Mouse (Mus musculus): ENCODE data around the gene Zmynd12. TPM values are rescaled to one million over a fixed set of nuclear protein-coding genes. Genes with fewer than 3 reads are reported as not detected.

Zmynd12 gene
- polyA plus RNA-seq, 1 experiment, result not detected

- no peak overlapping the region for H3K4me3 ChIP-seq (ENCODE audit: insufficient read depth, poor library complexity, severe bottlenecking)
- H3K27me3 ChIP-seq (ENCODE audit: control insufficient read depth, insufficient read depth, insufficient read length), result peaks cover 26% of the 10 kb centered on the region
- no peaks in the 10 kb centered on the region for H3K79me2 ChIP-seq (ENCODE audit: control insufficient read depth, insufficient read depth)
- H3K79me3 ChIP-seq (ENCODE audit: low read depth), result no peaks in the 10 kb centered on the region
- no peaks in the 10 kb centered on the region for H3K36me3 ChIP-seq (ENCODE audit: control insufficient read depth, insufficient read depth)
- H3ac ChIP-seq (ENCODE audit: control insufficient read depth, insufficient read length, low read depth), result no peak overlapping the region
- no peak for TF ChIP-seq MYOG (IDR thresholded peaks at IDR 0.05; ENCODE audit: control insufficient read depth, extremely low read depth, insufficient read length)
- no peak for TF ChIP-seq MAX (IDR thresholded peaks at IDR 0.05)
- TF ChIP-seq CEBPB (IDR thresholded peaks at IDR 0.05; ENCODE audit: low read depth), result no peak
- no peak for TF ChIP-seq FOSL1 (IDR thresholded peaks at IDR 0.05; ENCODE audit: insufficient read depth, low read length, poor library complexity, severe bottlenecking)
- no peak for TF ChIP-seq USF1 (IDR thresholded peaks at IDR 0.05; ENCODE audit: low read depth)
- TF ChIP-seq MYOD1 (IDR thresholded peaks at IDR 0.05; ENCODE audit: control insufficient read depth, insufficient read length, low read depth), result no peak
Observed at GRCm38 (mm10) chr4:119462457-119462856, 39.8 kb downstream of the Zmynd12 start.

DNA sequence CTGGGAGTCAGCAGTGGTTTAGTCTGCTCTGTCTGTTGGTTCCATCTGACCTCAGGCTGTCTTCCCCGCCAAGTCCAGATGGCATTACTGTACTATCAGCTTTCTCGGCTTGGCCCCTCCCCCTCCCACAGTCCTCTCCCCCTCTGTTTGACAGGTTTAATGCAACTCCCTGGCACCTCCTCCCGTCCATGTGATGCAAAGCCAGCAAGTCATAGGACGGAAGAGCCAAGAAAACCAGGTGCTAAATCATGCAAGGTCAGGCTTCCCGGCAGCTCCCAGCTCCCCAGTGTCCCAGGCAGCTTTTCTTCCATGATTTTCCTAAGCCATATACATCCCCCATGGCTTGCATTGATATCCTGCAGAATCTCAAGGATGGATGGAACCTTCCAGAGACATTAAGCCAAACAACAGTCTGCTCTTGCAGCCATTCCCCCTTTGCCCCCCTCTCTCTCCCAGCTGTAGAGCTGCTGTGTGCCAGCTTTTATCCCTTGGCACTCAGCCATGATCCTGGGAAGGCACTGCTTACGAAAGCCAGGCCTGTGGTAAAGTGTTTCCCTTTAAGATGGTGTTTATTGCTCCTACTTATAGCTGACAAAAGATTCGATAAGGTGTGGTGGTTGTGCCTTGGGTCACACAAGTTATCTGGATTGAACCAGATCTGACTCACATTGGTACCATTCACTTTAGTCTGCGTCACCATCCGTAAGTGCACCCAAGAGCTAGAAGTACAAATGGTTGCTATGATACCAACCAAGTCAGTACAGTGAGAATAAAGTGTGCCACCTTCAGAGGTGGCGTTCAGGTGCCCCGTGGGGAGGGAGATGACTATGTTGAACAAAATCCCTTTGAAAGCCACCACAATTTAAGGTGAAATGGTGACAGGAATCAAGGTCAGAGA is 40.5 kb downstream of the Zmynd12 start:
- Histone ChIP-seq H3K36me3 (ENCODE audit: control insufficient read depth, insufficient read depth) (no peaks in the 10 kb centered on the region), H3K79me3 (ENCODE audit: low read depth) (no peaks in the 10 kb centered on the region), H3K4me3 (ENCODE audit: insufficient read depth, poor library complexity, severe bottlenecking) (no peak overlapping the region), H3K79me2 (ENCODE audit: control insufficient read depth, insufficient read depth) (no peaks in the 10 kb centered on the region), H3K27me3 (ENCODE audit: control insufficient read depth, insufficient read depth, insufficient read length) (peaks cover 32% of the 10 kb centered on the region), H3ac (ENCODE audit: control insufficient read depth, insufficient read length, low read depth) (no peak overlapping the region)
- TF ChIP-seq CTCF (IDR thresholded peaks at IDR 0.05; ENCODE audit: control insufficient read depth, insufficient read depth, insufficient read length), result no peak
- no peak for TF ChIP-seq MYOD1 (IDR thresholded peaks at IDR 0.05; ENCODE audit: control insufficient read depth, insufficient read length, low read depth)
- no peak for TF ChIP-seq USF1 (IDR thresholded peaks at IDR 0.05; ENCODE audit: low read depth)
- TF ChIP-seq CEBPB (IDR thresholded peaks at IDR 0.05; ENCODE audit: low read depth), result no peak
- TF ChIP-seq FOSL1 (IDR thresholded peaks at IDR 0.05; ENCODE audit: insufficient read depth, low read length, poor library complexity, severe bottlenecking), result no peak
- no peak for TF ChIP-seq MYOG (IDR thresholded peaks at IDR 0.05; ENCODE audit: control insufficient read depth, extremely low read depth, insufficient read length)
- TF ChIP-seq MAX (IDR thresholded peaks at IDR 0.05), result no peak

- no peaks in the 10 kb centered on the region for H3K79me3 ChIP-seq (ENCODE audit: low read depth)
- H3K79me2 ChIP-seq (ENCODE audit: control insufficient read depth, insufficient read depth), result no peaks in the 10 kb centered on the region
- peaks cover 34% of the 10 kb centered on the region for H3K27me3 ChIP-seq (ENCODE audit: control insufficient read depth, insufficient read depth, insufficient read length)
- H3ac ChIP-seq (ENCODE audit: control insufficient read depth, insufficient read length, low read depth), result no peak overlapping the region
- no peaks in the 10 kb centered on the region for H3K36me3 ChIP-seq (ENCODE audit: control insufficient read depth, insufficient read depth)
- no peak overlapping the region for H3K4me3 ChIP-seq (ENCODE audit: insufficient read depth, poor library complexity, severe bottlenecking)
- no peak for TF ChIP-seq MYOD1 (IDR thresholded peaks at IDR 0.05; ENCODE audit: control insufficient read depth, insufficient read length, low read depth)
- no peak for TF ChIP-seq MAX (IDR thresholded peaks at IDR 0.05)
- no peak for TF ChIP-seq CTCF (IDR thresholded peaks at IDR 0.05; ENCODE audit: control insufficient read depth, insufficient read depth, insufficient read length)
- no peak for TF ChIP-seq MYOG (IDR thresholded peaks at IDR 0.05; ENCODE audit: control insufficient read depth, extremely low read depth, insufficient read length)
- TF ChIP-seq CEBPB (IDR thresholded peaks at IDR 0.05; ENCODE audit: low read depth), result no peak
- no peak for TF ChIP-seq USF1 (IDR thresholded peaks at IDR 0.05; ENCODE audit: low read depth)
- TF ChIP-seq FOSL1 (IDR thresholded peaks at IDR 0.05; ENCODE audit: insufficient read depth, low read length, poor library complexity, severe bottlenecking), result no peak
Observed at GRCm38 (mm10) chr4:119463756-119464419, 41.3 kb downstream of the Zmynd12 start.

GRCm38 (mm10) chr4:119465841-119466240 is 43.2 kb downstream of the Zmynd12 start:
- no peak overlapping the region for H3K4me3 ChIP-seq (ENCODE audit: insufficient read depth, poor library complexity, severe bottlenecking)

GRCm38 (mm10) chr4:119467720-119468380 is 45.2 kb downstream of the Zmynd12 start:
- peak; percentile 12 for TF ChIP-seq CEBPB (IDR thresholded peaks at IDR 0.05; ENCODE audit: low read depth)
- no peak for TF ChIP-seq CTCF (IDR thresholded peaks at IDR 0.05; ENCODE audit: control insufficient read depth, insufficient read depth, insufficient read length)
- Histone ChIP-seq H3K36me3 (ENCODE audit: control insufficient read depth, insufficient read depth) (no peaks in the 10 kb centered on the region), H3ac (ENCODE audit: control insufficient read depth, insufficient read length, low read depth) (no peak overlapping the region), H3K4me3 (ENCODE audit: insufficient read depth, poor library complexity, severe bottlenecking) (no peak overlapping the region), H3K79me2 (ENCODE audit: control insufficient read depth, insufficient read depth) (no peaks in the 10 kb centered on the region), H3K27me3 (ENCODE audit: control insufficient read depth, insufficient read depth, insufficient read length) (peaks cover 26% of the 10 kb centered on the region), H3K79me3 (ENCODE audit: low read depth) (no peaks in the 10 kb centered on the region)

More at GRCm38 (mm10) chr4:119465841-119466240, 43.2 kb downstream of the Zmynd12 start:
- H3K27me3 ChIP-seq (ENCODE audit: control insufficient read depth, insufficient read depth, insufficient read length), result peaks cover 25% of the 10 kb centered on the region
- no peaks in the 10 kb centered on the region for H3K79me2 ChIP-seq (ENCODE audit: control insufficient read depth, insufficient read depth)
- no peaks in the 10 kb centered on the region for H3K79me3 ChIP-seq (ENCODE audit: low read depth)
- TF ChIP-seq MAX (IDR thresholded peaks at IDR 0.05) (no peak), CEBPB (IDR thresholded peaks at IDR 0.05; ENCODE audit: low read depth) (no peak), USF1 (IDR thresholded peaks at IDR 0.05; ENCODE audit: low read depth) (no peak), MYOD1 (IDR thresholded peaks at IDR 0.05; ENCODE audit: control insufficient read depth, insufficient read length, low read depth) (no peak), CTCF (IDR thresholded peaks at IDR 0.05; ENCODE audit: control insufficient read depth, insufficient read depth, insufficient read length) (no peak), FOSL1 (IDR thresholded peaks at IDR 0.05; ENCODE audit: insufficient read depth, low read length, poor library complexity, severe bottlenecking) (no peak), MYOG (IDR thresholded peaks at IDR 0.05; ENCODE audit: control insufficient read depth, extremely low read depth, insufficient read length) (no peak)
- no peaks in the 10 kb centered on the region for H3K36me3 ChIP-seq (ENCODE audit: control insufficient read depth, insufficient read depth)
- H3ac ChIP-seq (ENCODE audit: control insufficient read depth, insufficient read length, low read depth), result no peak overlapping the region
